Mouse (Mus musculus): ENCODE data around the gene Steap4. TPM values are rescaled to one million over a fixed set of nuclear protein-coding genes. Genes with fewer than 3 reads are reported as not detected.
A peak's percentile ranks its signal among the peaks of the same experiment; 100 is the strongest.
"Not testable (repeated sequence)": the region's sequence is repeated elsewhere in the genome, so short reads cannot be mapped to it uniquely, and the experiment has no call there.

The Steap4 gene
- 0.41 and 0.93 TPM in 2 replicates for polyA plus RNA-seq (2016; fragmentation: Nextera tagmentation; extraction: Ambion mirVana)

DNA sequence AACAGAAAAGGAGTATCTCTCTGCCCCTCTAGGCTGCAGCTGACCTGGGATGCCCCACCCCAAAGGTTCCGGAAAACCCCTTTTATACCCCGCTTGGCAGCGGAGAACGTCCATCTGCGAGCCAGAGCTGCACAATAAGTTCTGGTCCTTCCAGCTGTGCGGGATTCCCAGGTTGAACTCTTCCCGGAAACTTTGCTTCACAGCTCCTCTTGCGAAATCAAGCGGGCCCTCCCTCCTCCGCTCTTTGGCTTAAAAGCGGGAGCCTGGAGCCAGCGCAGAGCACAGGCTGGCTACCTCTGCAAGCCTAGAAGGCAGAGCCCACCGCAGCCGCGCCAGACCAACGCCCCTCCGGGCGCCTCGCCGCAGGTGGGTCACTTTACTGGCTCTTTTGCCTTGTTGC, at the start of gene Steap4:
TSS of gene Steap4 (plus strand) at position 282 of the 400 bp plus-strand sequence.
- H3K36me3 ChIP-seq, result no peaks in the 10 kb centered on the region
- peak within 1 kb of the TSS; percentile 56 for H3K4me2 ChIP-seq (replicated peaks)
- 7% methylated on average over 20 of the region's 20 CpGs for WGBS
- peaks cover 6% of the 10 kb centered on the region; the same call in 1 of the 2 replicates for H3K4me1 ChIP-seq
- no peak within 1 kb of the TSS; the same call in 1 of the 2 replicates for H3K9ac ChIP-seq
- no peaks in the 10 kb centered on the region for H3K27me3 ChIP-seq
- H3K27ac ChIP-seq, result no peak within 1 kb of the TSS
- H3K4me3 ChIP-seq, result peak within 1 kb of the TSS; percentile 30
- H3K9me3 ChIP-seq, result no peaks in the 10 kb centered on the region
- ATAC-seq (ENCODE audit: insufficient number of reproducible peaks, insufficient read depth, low FRiP score, low TSS enrichment), result no peak

DNA sequence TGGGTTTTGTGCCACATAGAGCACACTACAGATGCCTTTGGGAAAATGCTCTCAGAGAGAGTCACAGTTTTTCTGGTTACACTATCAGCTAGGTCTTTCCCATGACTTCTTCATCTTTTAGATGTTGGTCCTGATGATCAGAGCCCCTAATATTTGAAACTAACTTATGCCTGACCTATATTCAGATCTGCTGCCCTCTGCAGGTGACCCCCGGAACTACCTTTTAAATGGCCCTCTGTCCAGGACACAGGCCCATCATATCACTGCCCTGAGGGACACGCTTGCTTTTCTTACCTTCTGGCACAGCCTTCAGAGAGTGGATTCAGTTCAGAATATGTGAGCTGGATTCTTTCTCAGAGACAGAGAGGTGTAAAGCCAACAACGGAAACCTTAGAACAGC, 48.3 kb upstream of the Steap4 start:
- Histone ChIP-seq H3K27ac (no peak overlapping the region), H3K4me2 (replicated peaks) (no peak overlapping the region), H3K4me1 (no peaks in the 10 kb centered on the region), H3K27me3 (no peaks in the 10 kb centered on the region), H3K9me3 (no peaks in the 10 kb centered on the region), H3K36me3 (no peaks in the 10 kb centered on the region), H3K4me3 (no peak overlapping the region), H3K9ac (no peak overlapping the region)
- WGBS, result 61% methylated on average over 3 of the region's 3 CpGs
- no peak for ATAC-seq (ENCODE audit: insufficient number of reproducible peaks, insufficient read depth, low FRiP score, low TSS enrichment)

- WGBS, result 76% methylated on average over 11 of the region's 11 CpGs
- no peaks in the 10 kb centered on the region for H3K9me3 ChIP-seq
- H3K27me3 ChIP-seq, result no peaks in the 10 kb centered on the region
- H3K4me3 ChIP-seq, result no peak overlapping the region
- no peak overlapping the region for H3K9ac ChIP-seq
- no peaks in the 10 kb centered on the region for H3K36me3 ChIP-seq
- no peak for ATAC-seq (ENCODE audit: insufficient number of reproducible peaks, insufficient read depth, low FRiP score, low TSS enrichment)
- no peak overlapping the region for H3K27ac ChIP-seq
- H3K4me2 ChIP-seq (replicated peaks), result no peak overlapping the region
- H3K4me1 ChIP-seq, result no peaks in the 10 kb centered on the region
These were observed 42.6 kb upstream of the Steap4 start for GRCm38 (mm10) chr5:7917501-7918295.

DNA sequence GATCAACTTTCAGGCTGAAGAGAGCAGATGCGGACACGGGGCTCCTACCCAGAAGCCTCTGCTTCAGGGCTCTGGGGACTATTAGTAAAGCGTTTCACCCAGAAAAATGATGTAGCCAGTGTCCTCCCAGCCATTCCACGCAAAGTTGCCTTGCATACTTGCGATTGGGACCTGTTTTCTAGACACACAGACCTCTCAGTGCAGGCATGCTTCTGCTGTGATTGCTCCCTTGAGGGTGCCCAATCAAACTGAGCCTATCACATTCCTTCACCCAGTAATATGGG, 42.0 kb upstream of the Steap4 start:
- H3K27me3 ChIP-seq, result no peaks in the 10 kb centered on the region
- no peak for ATAC-seq (ENCODE audit: insufficient number of reproducible peaks, insufficient read depth, low FRiP score, low TSS enrichment)
- no peak overlapping the region for H3K27ac ChIP-seq
- 82% methylated on average over 5 of the region's 5 CpGs for WGBS
- H3K9ac ChIP-seq, result no peak overlapping the region
- no peaks in the 10 kb centered on the region for H3K9me3 ChIP-seq
- no peaks in the 10 kb centered on the region for H3K36me3 ChIP-seq
- H3K4me3 ChIP-seq, result no peak overlapping the region
- H3K4me1 ChIP-seq, result no peaks in the 10 kb centered on the region
- no peak overlapping the region for H3K4me2 ChIP-seq (replicated peaks)

GRCm38 (mm10) chr5:7919681-7920080, 40.6 kb upstream of the Steap4 start:
- 91% methylated on average over 2 of the region's 2 CpGs for WGBS
- Histone ChIP-seq H3K4me2 (replicated peaks) (no peak overlapping the region), H3K9ac (no peak overlapping the region), H3K27ac (no peak overlapping the region), H3K27me3 (no peaks in the 10 kb centered on the region), H3K4me3 (no peak overlapping the region), H3K9me3 (no peaks in the 10 kb centered on the region), H3K36me3 (no peaks in the 10 kb centered on the region), H3K4me1 (no peaks in the 10 kb centered on the region)
- ATAC-seq (ENCODE audit: insufficient number of reproducible peaks, insufficient read depth, low FRiP score, low TSS enrichment), result no peak

DNA sequence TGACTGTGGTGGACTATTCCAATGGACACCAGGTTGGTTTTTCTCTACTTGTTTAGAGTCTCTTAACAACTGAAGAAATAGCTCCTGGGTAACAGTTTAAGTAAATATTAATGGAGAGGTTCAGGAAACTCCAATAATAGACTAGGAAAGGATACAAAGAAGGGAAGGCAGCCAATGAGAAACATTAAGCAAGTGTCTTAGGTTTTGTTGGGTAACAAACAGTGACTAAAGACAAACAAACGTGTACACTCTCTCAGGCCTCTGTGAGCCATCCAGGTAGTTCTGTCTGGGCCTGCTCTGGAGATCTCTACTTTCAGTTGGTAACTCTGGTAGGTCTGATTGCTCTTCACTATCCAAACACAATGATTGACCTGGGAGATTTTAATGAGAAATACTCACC, 37.5 kb upstream of the Steap4 start:
- no peaks in the 10 kb centered on the region for H3K27me3 ChIP-seq
- H3K4me1 ChIP-seq, result no peaks in the 10 kb centered on the region
- no peak overlapping the region for H3K4me2 ChIP-seq (replicated peaks)
- no peaks in the 10 kb centered on the region for H3K9me3 ChIP-seq
- 68% methylated on average over 1 of the region's 1 CpGs for WGBS
- H3K36me3 ChIP-seq, result no peaks in the 10 kb centered on the region
- H3K4me3 ChIP-seq, result no peak overlapping the region
- H3K27ac ChIP-seq, result no peak overlapping the region
- no peak overlapping the region for H3K9ac ChIP-seq
- no peak for ATAC-seq (ENCODE audit: insufficient number of reproducible peaks, insufficient read depth, low FRiP score, low TSS enrichment)

GRCm38 (mm10) chr5:7923666-7924065, 36.6 kb upstream of the Steap4 start:
- H3K36me3 ChIP-seq, result no peaks in the 10 kb centered on the region

GRCm38 (mm10) chr5:7932234-7933221, 27.7 kb upstream of the Steap4 start:
- H3K4me3 ChIP-seq, result no peak overlapping the region
- H3K9ac ChIP-seq, result no peak overlapping the region
- no peaks in the 10 kb centered on the region for H3K36me3 ChIP-seq
- WGBS, result 63% methylated on average over 5 of the region's 5 CpGs
- no peak for ATAC-seq (ENCODE audit: insufficient number of reproducible peaks, insufficient read depth, low FRiP score, low TSS enrichment)
- no peak overlapping the region for H3K27ac ChIP-seq
- H3K4me1 ChIP-seq, result no peaks in the 10 kb centered on the region
- H3K9me3 ChIP-seq, result no peaks in the 10 kb centered on the region
- no peak overlapping the region for H3K4me2 ChIP-seq (replicated peaks)
- H3K27me3 ChIP-seq, result no peaks in the 10 kb centered on the region

More at GRCm38 (mm10) chr5:7923666-7924065, 36.6 kb upstream of the Steap4 start:
- H3K4me1 ChIP-seq, result no peaks in the 10 kb centered on the region
- WGBS, result 93% methylated on average over 3 of the region's 3 CpGs
- H3K4me2 ChIP-seq (replicated peaks), result no peak overlapping the region
- no peak overlapping the region for H3K9ac ChIP-seq
- H3K27ac ChIP-seq, result no peak overlapping the region
- no peak for ATAC-seq (ENCODE audit: insufficient number of reproducible peaks, insufficient read depth, low FRiP score, low TSS enrichment)
- no peaks in the 10 kb centered on the region for H3K9me3 ChIP-seq
- no peaks in the 10 kb centered on the region for H3K27me3 ChIP-seq
- no peak overlapping the region for H3K4me3 ChIP-seq

- H3K9me3 ChIP-seq; H3K4me3 ChIP-seq; ATAC-seq (ENCODE audit: insufficient number of reproducible peaks, insufficient read depth, low FRiP score, low TSS enrichment); H3K4me1 ChIP-seq; H3K27ac ChIP-seq; H3K4me2 ChIP-seq (replicated peaks); H3K36me3 ChIP-seq; H3K27me3 ChIP-seq; H3K9ac ChIP-seq: not testable (repeated sequence)
- 59% methylated on average over 11 of the region's 11 CpGs for WGBS
These were observed 26.8 kb upstream of the Steap4 start for GRCm38 (mm10) chr5:7933495-7933894.

- 58% methylated on average over 2 of the region's 2 CpGs for WGBS
- H3K9ac ChIP-seq, result no peak overlapping the region
These were observed 26.2 kb upstream of the Steap4 start for GRCm38 (mm10) chr5:7933933-7934675.

GRCm38 (mm10) chr5:7954838-7955237, 5.4 kb upstream of the Steap4 start:
- WGBS, result 79% methylated on average over 2 of the region's 2 CpGs
- Histone ChIP-seq H3K4me1 (no peaks in the 10 kb centered on the region), H3K9me3 (no peaks in the 10 kb centered on the region), H3K4me3 (no peak overlapping the region), H3K27me3 (no peaks in the 10 kb centered on the region), H3K4me2 (replicated peaks) (no peak overlapping the region), H3K9ac (no peak overlapping the region), H3K36me3 (no peaks in the 10 kb centered on the region), H3K27ac (no peak overlapping the region)
- ATAC-seq (ENCODE audit: insufficient number of reproducible peaks, insufficient read depth, low FRiP score, low TSS enrichment), result no peak

More at GRCm38 (mm10) chr5:7933933-7934675, 26.2 kb upstream of the Steap4 start:
- no peak overlapping the region for H3K4me3 ChIP-seq
- no peaks in the 10 kb centered on the region for H3K9me3 ChIP-seq
- no peaks in the 10 kb centered on the region for H3K4me1 ChIP-seq
- H3K4me2 ChIP-seq (replicated peaks), result no peak overlapping the region
- H3K27ac ChIP-seq, result no peak overlapping the region
- no peak for ATAC-seq (ENCODE audit: insufficient number of reproducible peaks, insufficient read depth, low FRiP score, low TSS enrichment)
- H3K27me3 ChIP-seq, result no peaks in the 10 kb centered on the region
- no peaks in the 10 kb centered on the region for H3K36me3 ChIP-seq
